Mouse (Mus musculus) neural tube, embryonic 13.5 days (tissue): ENCODE data around the gene Marveld3. TPM values are rescaled to one million over a fixed set of nuclear protein-coding genes. Genes with fewer than 3 reads are reported as not detected.

Experiments used
- ATAC-seq: fragments of 200-750 bp; cut with Nextera tagmentation; 2 replicates; pipeline ENCODE4 v1.8.0; 2017; ENCODE audit warnings: low read depth, mild to moderate bottlenecking, moderate TSS enrichment, moderate library complexity
- H3K27ac ChIP-seq: fragments of 300-500 bp; sonication (generic); replicated peaks from 2 replicates; pipeline ENCODE4 v1.5.1; 2015; ENCODE audit warnings: moderate library complexity, mild to moderate bottlenecking, inconsistent platforms
- H3K27me3 ChIP-seq: fragments of 300-500 bp; sonication (generic); 2 replicates; pipeline ENCODE4 v1.6.1; 2015; ENCODE audit warnings: mild to moderate bottlenecking, inconsistent platforms
- H3K36me3 ChIP-seq: fragments of 300-500 bp; sonication (generic); 2 replicates; pipeline ENCODE4 v1.6.1; 2015; ENCODE audit warnings: mild to moderate bottlenecking, inconsistent platforms
- H3K4me1 ChIP-seq: fragments of 300-500 bp; sonication (generic); replicated peaks from 2 replicates; pipeline ENCODE4 v1.6.1; 2015; ENCODE audit warnings: inconsistent platforms
- H3K4me2 ChIP-seq: fragments of 300-500 bp; sonication (generic); 2 replicates; pipeline ENCODE4 v1.6.1; 2015; ENCODE audit warnings: inconsistent platforms, mild to moderate bottlenecking, moderate library complexity
- H3K4me3 ChIP-seq: fragments of 300-500 bp; sonication (generic); 2 replicates; pipeline ENCODE4 v1.5.1; 2015; ENCODE audit warnings: mild to moderate bottlenecking, inconsistent platforms
- H3K9ac ChIP-seq: fragments of 300-500 bp; sonication (generic); 2 replicates; pipeline ENCODE4 v1.6.1; 2015; ENCODE audit warnings: moderate library complexity, mild to moderate bottlenecking, inconsistent platforms
- H3K9me3 ChIP-seq: fragments of 300-500 bp; sonication (generic); 2 replicates; pipeline ENCODE4 v1.6.1; 2016; ENCODE audit warnings: inconsistent platforms
- WGBS: fragments of 180-500 bp; shearing (Covaris S2); methylation state at CpG from one replicate; pipeline ENCODE4 v1.1.7; 2015; 5-methylcytosine and 5-hydroxymethylcytosine counted together
- polyA plus RNA-seq: library from polyadenylated mRNA; unstranded; fragments of >200 nt; fragmentation: Nextera tagmentation; extraction: Ambion mirVana; gene quantifications from 2 replicates; pipeline ENCODE4 v1.2.1, GENCODE M21; 2015

The Marveld3 gene
- polyA plus RNA-seq, 1 experiment from 2014 or later, result 0.74 TPM

- Histone ChIP-seq H3K4me3 (no peak overlapping the region), H3K9ac (no peak overlapping the region), H3K4me1 (no peaks in the 10 kb centered on the region), H3K27me3 (no peaks in the 10 kb centered on the region), H3K36me3 (peaks cover 46% of the 10 kb centered on the region), H3K4me2 (no peak overlapping the region), H3K9me3 (no peaks in the 10 kb centered on the region), H3K27ac (no peak overlapping the region)
- ATAC-seq, result no peak
- 87% methylated on average over 8 of the region's 8 CpGs for WGBS
Observed at GRCm38 (mm10) chr8:109920406-109921390, 41.3 kb downstream of the Marveld3 start.

DNA sequence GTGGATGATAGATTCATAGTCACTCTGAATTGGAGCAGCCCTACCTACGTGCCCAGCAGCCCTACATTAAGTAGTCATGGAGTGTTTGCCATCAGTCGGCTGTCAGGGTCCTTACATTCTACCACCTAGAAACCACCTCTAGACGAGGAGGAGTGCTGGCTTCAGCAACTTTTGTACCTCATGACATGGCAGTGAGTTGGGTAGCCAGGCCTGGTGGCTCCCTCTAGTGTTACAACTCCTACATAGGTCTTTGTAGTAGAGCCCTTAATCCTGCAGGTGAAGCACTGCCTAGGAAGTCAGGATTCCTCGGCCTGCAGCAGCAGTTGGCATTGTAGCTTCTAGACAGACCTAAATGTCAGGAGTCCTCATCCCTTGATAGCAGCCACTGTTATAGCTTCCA is 44.7 kb downstream of the Marveld3 start:
- H3K27ac ChIP-seq, result no peak overlapping the region
- 55% methylated on average over 4 of the region's 4 CpGs for WGBS
- no peak for ATAC-seq
- no peak overlapping the region for H3K4me3 ChIP-seq
- no peak overlapping the region for H3K4me2 ChIP-seq
- no peaks in the 10 kb centered on the region for H3K27me3 ChIP-seq
- no peaks in the 10 kb centered on the region for H3K4me1 ChIP-seq
- H3K9me3 ChIP-seq, result no peaks in the 10 kb centered on the region
- H3K9ac ChIP-seq, result no peak overlapping the region
- H3K36me3 ChIP-seq, result peaks cover 56% of the 10 kb centered on the region

DNA sequence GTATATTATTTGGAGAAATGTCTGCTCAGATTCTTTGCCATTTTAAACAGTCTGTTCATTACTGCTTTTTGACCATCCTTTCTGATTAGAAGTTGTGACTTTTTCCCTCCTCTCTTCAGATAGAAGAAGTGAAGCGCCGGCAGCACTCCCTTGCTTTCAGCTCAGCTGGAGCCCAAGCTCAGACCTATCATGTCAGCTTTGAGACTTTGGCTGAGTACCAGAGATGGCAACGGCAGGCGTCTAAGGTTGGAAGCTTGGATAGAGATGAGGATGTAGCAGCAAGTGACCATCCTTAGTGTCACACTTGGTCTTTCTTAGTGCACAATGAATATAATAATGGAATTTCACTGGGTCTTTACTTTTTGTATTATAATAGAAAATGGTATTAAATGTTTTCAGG is 54.6 kb downstream of the Marveld3 start:
- no peaks in the 10 kb centered on the region for H3K4me1 ChIP-seq
- H3K4me3 ChIP-seq, result no peak overlapping the region
- H3K4me2 ChIP-seq, result no peak overlapping the region
- H3K9me3 ChIP-seq, result no peaks in the 10 kb centered on the region
- H3K9ac ChIP-seq, result no peak overlapping the region
- H3K27me3 ChIP-seq, result no peaks in the 10 kb centered on the region
- 91% methylated on average over 4 of the region's 4 CpGs for WGBS
- no peak for ATAC-seq
- H3K36me3 ChIP-seq, result peaks cover 58% of the 10 kb centered on the region
- H3K27ac ChIP-seq, result no peak overlapping the region

GRCm38 (mm10) chr8:109906907-109907306 is 55.1 kb downstream of the Marveld3 start:
- Histone ChIP-seq H3K9me3 (no peaks in the 10 kb centered on the region), H3K4me3 (no peak overlapping the region), H3K4me1 (no peaks in the 10 kb centered on the region), H3K27ac (no peak overlapping the region), H3K4me2 (no peak overlapping the region), H3K36me3 (peaks cover 53% of the 10 kb centered on the region), H3K9ac (no peak overlapping the region), H3K27me3 (no peaks in the 10 kb centered on the region)
- ATAC-seq, result no peak
- 96% methylated on average over 3 of the region's 3 CpGs for WGBS

DNA sequence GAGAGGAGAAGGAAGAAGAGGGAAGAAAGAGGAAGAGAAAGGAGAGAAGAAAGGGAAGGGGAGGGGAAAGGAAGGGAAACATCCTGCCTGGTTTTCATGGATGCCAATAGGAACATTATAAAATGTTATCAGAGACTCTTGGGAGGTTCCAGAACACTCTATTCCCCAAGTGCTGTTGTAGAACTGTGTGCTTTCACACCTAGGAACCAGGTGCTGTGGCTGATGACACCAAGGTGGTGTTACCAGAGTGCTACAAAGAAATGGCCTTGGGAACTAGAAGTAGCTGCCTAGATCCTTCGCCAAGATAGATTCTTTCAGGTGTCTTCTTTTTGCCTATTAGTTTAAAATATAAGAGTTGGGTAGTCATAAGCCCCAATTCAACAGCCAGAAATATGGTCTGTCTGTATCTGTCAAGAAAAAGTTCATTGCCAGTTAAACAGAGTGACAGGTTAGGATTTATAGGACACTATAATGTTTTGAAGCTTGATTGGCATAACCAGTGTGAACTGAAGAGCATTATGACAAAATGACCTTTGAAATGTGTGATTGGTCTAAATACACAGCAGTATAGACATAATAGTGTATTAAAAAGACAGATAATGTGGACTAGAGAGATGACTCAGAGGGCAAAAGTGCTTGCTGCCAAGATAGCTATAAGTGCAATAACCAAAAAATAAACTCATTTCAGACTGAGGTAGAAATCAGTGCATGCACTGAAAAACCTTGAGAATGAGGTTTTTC is 56.9 kb downstream of the Marveld3 start:
- peaks cover 51% of the 10 kb centered on the region for H3K36me3 ChIP-seq
- H3K9ac ChIP-seq, result no peak overlapping the region
- no peak for ATAC-seq
- no peak overlapping the region for H3K27ac ChIP-seq
- H3K9me3 ChIP-seq, result no peaks in the 10 kb centered on the region
- WGBS, result 84% methylated on average over 1 of the region's 1 CpGs
- no peak overlapping the region for H3K4me2 ChIP-seq
- no peak overlapping the region for H3K4me3 ChIP-seq
- H3K27me3 ChIP-seq, result no peaks in the 10 kb centered on the region
- no peaks in the 10 kb centered on the region for H3K4me1 ChIP-seq

DNA sequence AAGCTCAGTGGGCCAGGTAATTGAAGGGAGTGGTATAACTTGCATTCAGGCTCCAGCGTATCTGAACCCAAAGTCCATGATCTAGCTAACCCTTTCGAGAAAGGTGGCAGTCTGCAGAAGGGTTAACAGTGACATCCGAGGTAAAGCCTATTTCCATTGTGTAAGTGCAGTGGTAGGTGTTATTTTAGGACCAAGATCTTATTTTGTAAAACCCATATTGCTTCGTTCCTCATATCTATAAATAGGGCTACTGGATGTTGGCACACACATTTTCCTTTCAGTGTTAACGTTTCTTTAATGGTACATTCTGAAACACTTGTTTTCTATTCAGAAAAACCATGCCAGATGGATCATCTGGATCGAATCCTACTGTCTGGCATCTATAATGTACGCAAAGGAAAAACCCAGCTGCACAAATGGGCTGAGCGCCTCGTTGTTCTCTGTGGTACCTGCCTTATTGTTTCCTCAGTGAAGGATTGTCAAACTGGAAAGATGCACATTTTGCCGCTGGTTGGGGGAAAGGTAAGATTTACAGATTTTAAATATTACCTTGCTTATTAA is 58.0 kb downstream of the Marveld3 start:
- H3K9me3 ChIP-seq, result no peaks in the 10 kb centered on the region

GRCm38 (mm10) chr8:109902379-109902778 is 59.6 kb downstream of the Marveld3 start:
- Histone ChIP-seq H3K27me3 (no peaks in the 10 kb centered on the region), H3K4me2 (no peak overlapping the region), H3K9me3 (no peaks in the 10 kb centered on the region), H3K36me3 (peaks cover 27% of the 10 kb centered on the region), H3K4me1 (no peaks in the 10 kb centered on the region), H3K4me3 (no peak overlapping the region), H3K27ac (no peak overlapping the region), H3K9ac (no peak overlapping the region)
- no peak for ATAC-seq

More for the DNA sequence above, 58.0 kb downstream of the Marveld3 start:
- H3K27ac ChIP-seq, result no peak overlapping the region
- no peaks in the 10 kb centered on the region for H3K4me1 ChIP-seq
- H3K4me2 ChIP-seq, result no peak overlapping the region
- H3K4me3 ChIP-seq, result no peak overlapping the region
- 86% methylated on average over 10 of the region's 10 CpGs for WGBS
- H3K36me3 ChIP-seq, result peaks cover 40% of the 10 kb centered on the region
- no peaks in the 10 kb centered on the region for H3K27me3 ChIP-seq
- no peak for ATAC-seq
- H3K9ac ChIP-seq, result no peak overlapping the region

Other genes with a start within 250 kb of the Marveld3 start
- gene Atxn1l, start 224.5 kb downstream of the Marveld3 start, polyA plus RNA-seq, result 3.5 and 3.7 TPM in 2 replicates
- gene Ap1g1, start 183.6 kb downstream of the Marveld3 start, polyA plus RNA-seq, result 49.6 and 53.4 TPM in 2 replicates
- gene Phlpp2, start 93.7 kb downstream of the Marveld3 start, polyA plus RNA-seq, result 3.3 and 3.8 TPM in 2 replicates
- gene Tat, start 28.2 kb upstream of the Marveld3 start, polyA plus RNA-seq, result not detected in 2 replicates
- gene Chst4, start 77.5 kb upstream of the Marveld3 start, polyA plus RNA-seq, result not detected in 2 replicates
- gene Zfp612, start 117.5 kb upstream of the Marveld3 start, polyA plus RNA-seq, result 19.4 and 19.7 TPM in 2 replicates
- gene Gm21964, start 139.0 kb upstream of the Marveld3 start, polyA plus RNA-seq, result not detected in 2 replicates
- not detected in 2 replicates for gene Gm17720, start 140.6 kb upstream of the Marveld3 start, polyA plus RNA-seq
- 16.9 and 22.0 TPM in 2 replicates for gene Calb2, start 206.0 kb upstream of the Marveld3 start, polyA plus RNA-seq